Mouse (Mus musculus) bone marrow, adult 2 months (tissue): ENCODE measurements around the gene Pes1.

ENCODE experiments used
- CTCF ChIP-seq: fragments of 200-500 bp; IDR thresholded peaks from 2 replicates; pipeline ENCODE4 v1.5.1; 2011; ENCODE audit warnings: low read length, control low read depth; ENCODE audit not compliant: control insufficient read depth, insufficient read depth
- POLR2A ChIP-seq: fragments of 200-500 bp; IDR thresholded peaks from 2 replicates; pipeline ENCODE4 v1.6.1; 2011; ENCODE audit warnings: low read depth, mild to moderate bottlenecking, control low read depth, low read length, borderline replicate concordance; ENCODE audit not compliant: control insufficient read depth

GRCm38 (mm10) chr11:3999547-3999946 is 35.8 kb downstream of the Pes1 start:
- TF ChIP-seq CTCF (no peak), POLR2A (no peak)
